Mouse (Mus musculus) embryonic facial prominence, embryonic 13.5 days (tissue): Measurements from ENCODE around the gene Pcyox1. TPM values are rescaled to one million over a fixed set of nuclear protein-coding genes. Genes with fewer than 3 reads are reported as not detected.

ENCODE experiments used
- ATAC-seq: fragments of 200-750 bp; cut with Nextera tagmentation; 2 replicates; pipeline ENCODE4 v1.8.0; 2017; ENCODE audit warnings: low read depth; ENCODE audit not compliant: insufficient number of reproducible peaks, insufficient read depth, low FRiP score, low TSS enrichment
- H3K27ac ChIP-seq: fragments of 300-500 bp; sonication (generic); 2 replicates; pipeline ENCODE4 v1.5.1; 2015; ENCODE audit warnings: moderate library complexity, mild to moderate bottlenecking, inconsistent platforms
- H3K27me3 ChIP-seq: fragments of 300-500 bp; sonication (generic); 2 replicates; pipeline ENCODE4 v1.6.1; 2015; ENCODE audit warnings: mild to moderate bottlenecking, inconsistent platforms
- H3K36me3 ChIP-seq: fragments of 300-500 bp; sonication (generic); 2 replicates; pipeline ENCODE4 v1.6.1; 2015; ENCODE audit warnings: mild to moderate bottlenecking, inconsistent platforms
- H3K4me1 ChIP-seq: fragments of 300-500 bp; sonication (generic); 2 replicates; pipeline ENCODE4 v1.6.1; 2015; ENCODE audit warnings: inconsistent platforms
- H3K4me2 ChIP-seq: fragments of 300-500 bp; sonication (generic); 2 replicates; pipeline ENCODE4 v1.6.1; 2015; ENCODE audit warnings: moderate library complexity, mild to moderate bottlenecking, inconsistent platforms
- H3K4me3 ChIP-seq: fragments of 300-500 bp; sonication (generic); 2 replicates; pipeline ENCODE4 v1.5.1; 2015; ENCODE audit warnings: mild to moderate bottlenecking, inconsistent platforms
- H3K9ac ChIP-seq: fragments of 300-500 bp; sonication (generic); 2 replicates; pipeline ENCODE4 v1.6.1; 2015; ENCODE audit warnings: mild to moderate bottlenecking, inconsistent platforms
- H3K9me3 ChIP-seq: fragments of 300-500 bp; sonication (generic); 2 replicates; pipeline ENCODE4 v1.6.1; 2016; ENCODE audit warnings: inconsistent platforms
- WGBS: fragments of 180-500 bp; shearing (Covaris S2); methylation state at CpG from one replicate; pipeline ENCODE4 v1.1.7; 2015; ENCODE audit warnings: mixed read lengths; 5-methylcytosine and 5-hydroxymethylcytosine counted together
- polyA plus RNA-seq: library from polyadenylated mRNA; unstranded; fragments of >200 nt; fragmentation: Nextera tagmentation; extraction: Ambion mirVana; gene quantifications from 2 replicates; pipeline ENCODE4 v1.2.1, GENCODE M21; 2015

The Pcyox1 gene
- polyA plus RNA-seq, 1 experiment from 2014 or later, result 80.4 TPM

- Histone ChIP-seq H3K9ac (peak overlapping the region; percentile 91), H3K4me1 (peaks cover 27% of the 10 kb centered on the region), H3K9me3 (no peaks in the 10 kb centered on the region), H3K4me3 (peak overlapping the region; percentile 94), H3K27ac (peak overlapping the region; percentile 89), H3K36me3 (peaks cover 16% of the 10 kb centered on the region), H3K4me2 (peak overlapping the region; percentile 69), H3K27me3 (peaks cover 4% of the 10 kb centered on the region; the same call in 1 of the 2 replicates)
- ATAC-seq, result no peak
- WGBS, result 4% methylated on average over 14 of the region's 14 CpGs
These were observed 465 bp upstream of the Pcyox1 start for GRCm38 (mm10) chr6:86397257-86397980.

- WGBS, result 37% methylated on average over 10 of the region's 10 CpGs
- Histone ChIP-seq H3K27me3 (peaks cover 4% of the 10 kb centered on the region; the same call in 1 of the 2 replicates), H3K4me1 (peaks cover 26% of the 10 kb centered on the region), H3K36me3 (peaks cover 31% of the 10 kb centered on the region), H3K9me3 (no peaks in the 10 kb centered on the region), H3K27ac (no peak overlapping the region), H3K4me3 (peak overlapping the region; percentile 94), H3K9ac (peak overlapping the region; percentile 91), H3K4me2 (peak overlapping the region; percentile 69)
- ATAC-seq, result no peak
These were observed 985 bp downstream of the Pcyox1 start for GRCm38 (mm10) chr6:86395969-86396368.

- H3K9ac ChIP-seq, result peak overlapping the region; percentile 40; the same call in 1 of the 2 replicates
- ATAC-seq, result no peak
- WGBS, result 79% methylated on average over 9 of the region's 9 CpGs
- H3K36me3 ChIP-seq, result peaks cover 40% of the 10 kb centered on the region
- H3K27me3 ChIP-seq, result peaks cover 4% of the 10 kb centered on the region; the same call in 1 of the 2 replicates
- peak overlapping the region; percentile 69 for H3K4me2 ChIP-seq
- H3K4me3 ChIP-seq, result no peak overlapping the region; the same call in 1 of the 2 replicates
- H3K4me1 ChIP-seq, result peaks cover 22% of the 10 kb centered on the region
- no peaks in the 10 kb centered on the region for H3K9me3 ChIP-seq
- no peak overlapping the region for H3K27ac ChIP-seq
These were observed 1.9 kb downstream of the Pcyox1 start for GRCm38 (mm10) chr6:86395021-86395420.

GRCm38 (mm10) chr6:86394078-86394720 lies 2.8 kb downstream of the Pcyox1 start:
- Histone ChIP-seq H3K27me3 (peaks cover 4% of the 10 kb centered on the region; the same call in 1 of the 2 replicates), H3K27ac (no peak overlapping the region), H3K4me1 (peaks cover 22% of the 10 kb centered on the region), H3K4me3 (no peak overlapping the region), H3K9me3 (no peaks in the 10 kb centered on the region), H3K4me2 (no peak overlapping the region), H3K9ac (no peak overlapping the region), H3K36me3 (peaks cover 48% of the 10 kb centered on the region)
- WGBS, result 79% methylated on average over 17 of the region's 17 CpGs
- ATAC-seq, result no peak

GRCm38 (mm10) chr6:86393187-86393586 lies 3.8 kb downstream of the Pcyox1 start:
- no peak overlapping the region for H3K4me2 ChIP-seq

GRCm38 (mm10) chr6:86391326-86391725 lies 5.6 kb downstream of the Pcyox1 start:
- WGBS, result 98% methylated on average over 5 of the region's 5 CpGs
- Histone ChIP-seq H3K4me2 (no peak overlapping the region), H3K9me3 (no peaks in the 10 kb centered on the region), H3K27me3 (no peaks in the 10 kb centered on the region), H3K4me1 (peaks cover 16% of the 10 kb centered on the region), H3K27ac (no peak overlapping the region), H3K36me3 (peaks cover 76% of the 10 kb centered on the region), H3K4me3 (no peak overlapping the region), H3K9ac (no peak overlapping the region)
- no peak for ATAC-seq

More at GRCm38 (mm10) chr6:86393187-86393586, 3.8 kb downstream of the Pcyox1 start:
- Histone ChIP-seq H3K9me3 (no peaks in the 10 kb centered on the region), H3K4me3 (no peak overlapping the region), H3K9ac (no peak overlapping the region), H3K36me3 (peaks cover 58% of the 10 kb centered on the region), H3K27me3 (no peaks in the 10 kb centered on the region), H3K4me1 (peaks cover 22% of the 10 kb centered on the region), H3K27ac (no peak overlapping the region)
- ATAC-seq, result no peak
- WGBS, result 86% methylated on average over 1 of the region's 1 CpGs

- WGBS, result 86% methylated on average over 18 of the region's 18 CpGs
- Histone ChIP-seq H3K4me1 (no peaks in the 10 kb centered on the region), H3K9ac (no peak overlapping the region), H3K27me3 (no peaks in the 10 kb centered on the region), H3K9me3 (no peaks in the 10 kb centered on the region), H3K4me3 (no peak overlapping the region), H3K27ac (no peak overlapping the region), H3K4me2 (no peak overlapping the region), H3K36me3 (peaks cover 81% of the 10 kb centered on the region)
- no peak for ATAC-seq
These were observed 8.5 kb downstream of the Pcyox1 start for GRCm38 (mm10) chr6:86388461-86388860.

GRCm38 (mm10) chr6:86387313-86387712 lies 9.6 kb downstream of the Pcyox1 start:
- H3K4me1 ChIP-seq, result no peaks in the 10 kb centered on the region
- no peak overlapping the region for H3K9ac ChIP-seq
- WGBS, result 83% methylated on average over 12 of the region's 12 CpGs
- no peaks in the 10 kb centered on the region for H3K9me3 ChIP-seq
- H3K4me2 ChIP-seq, result no peak overlapping the region
- no peaks in the 10 kb centered on the region for H3K27me3 ChIP-seq
- H3K4me3 ChIP-seq, result no peak overlapping the region
- H3K27ac ChIP-seq, result no peak overlapping the region
- no peak for ATAC-seq
- peaks cover 73% of the 10 kb centered on the region for H3K36me3 ChIP-seq

GRCm38 (mm10) chr6:86385362-86386104 lies 11.4 kb downstream of the Pcyox1 start:
- Histone ChIP-seq H3K9ac (no peak overlapping the region), H3K4me1 (no peaks in the 10 kb centered on the region), H3K4me3 (no peak overlapping the region), H3K36me3 (peaks cover 55% of the 10 kb centered on the region), H3K27ac (no peak overlapping the region), H3K27me3 (no peaks in the 10 kb centered on the region), H3K4me2 (no peak overlapping the region), H3K9me3 (no peaks in the 10 kb centered on the region)
- 86% methylated on average over 5 of the region's 5 CpGs for WGBS
- ATAC-seq, result no peak

GRCm38 (mm10) chr6:86384692-86385091 lies 12.3 kb downstream of the Pcyox1 start:
- peaks cover 51% of the 10 kb centered on the region for H3K36me3 ChIP-seq
- no peaks in the 10 kb centered on the region for H3K4me1 ChIP-seq
- 73% methylated on average over 4 of the region's 4 CpGs for WGBS
- no peaks in the 10 kb centered on the region for H3K27me3 ChIP-seq
- ATAC-seq, result no peak
- H3K27ac ChIP-seq, result no peak overlapping the region
- no peak overlapping the region for H3K9ac ChIP-seq
- no peaks in the 10 kb centered on the region for H3K9me3 ChIP-seq
- H3K4me3 ChIP-seq, result no peak overlapping the region
- no peak overlapping the region for H3K4me2 ChIP-seq

GRCm38 (mm10) chr6:86383370-86383769 lies 13.6 kb downstream of the Pcyox1 start:
- no peak overlapping the region for H3K9ac ChIP-seq
- H3K4me3 ChIP-seq, result no peak overlapping the region
- H3K4me1 ChIP-seq, result no peaks in the 10 kb centered on the region
- no peak overlapping the region for H3K4me2 ChIP-seq
- 40% methylated on average over 16 of the region's 16 CpGs for WGBS
- no peak overlapping the region for H3K27ac ChIP-seq
- peaks cover 51% of the 10 kb centered on the region for H3K36me3 ChIP-seq
- ATAC-seq, result no peak
- no peaks in the 10 kb centered on the region for H3K9me3 ChIP-seq
- H3K27me3 ChIP-seq, result no peaks in the 10 kb centered on the region
